Mouse (Mus musculus): ENCODE results near the gene Tmprss9. TPM values are rescaled to one million over a fixed set of nuclear protein-coding genes. Genes with fewer than 3 reads are reported as not detected.
A peak's percentile ranks its signal among the peaks of the same experiment; 100 is the strongest.

Tmprss9 gene
- polyA plus RNA-seq, 1 experiment = not detected

DNA sequence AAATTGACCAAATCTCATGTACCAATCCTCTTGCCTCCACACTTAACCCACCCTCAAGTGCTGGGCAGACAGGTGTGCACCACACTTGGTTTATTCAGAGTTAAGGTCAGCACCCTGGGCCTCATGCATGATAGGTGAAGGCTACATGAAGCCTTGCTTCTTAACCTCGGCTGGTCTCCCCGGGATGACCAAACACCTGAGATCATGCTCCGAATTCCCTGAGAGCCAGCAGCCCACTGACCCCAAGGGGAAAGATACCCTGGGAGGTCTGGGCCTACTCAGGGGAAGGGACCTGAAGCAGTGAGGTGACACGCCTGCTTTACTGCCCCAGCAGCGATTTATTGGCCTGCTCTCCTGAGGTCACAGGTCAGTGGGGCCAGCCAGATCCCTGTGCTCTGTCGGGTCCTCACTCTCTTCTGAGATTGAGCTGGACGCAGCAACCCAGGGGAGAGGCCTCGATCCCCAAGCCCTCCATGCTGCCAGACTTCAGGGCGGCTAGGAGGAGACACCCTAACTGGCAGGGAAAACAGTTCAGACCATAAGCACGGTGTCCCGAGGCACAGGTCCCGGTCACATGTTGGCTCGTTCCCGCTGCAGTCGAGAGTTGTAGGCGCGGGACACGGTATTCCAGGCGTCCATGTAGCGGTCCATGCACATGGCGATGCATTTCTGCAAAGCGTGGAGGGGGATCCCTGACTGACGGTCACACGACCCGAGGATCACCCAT is 28.1 kb downstream of the Tmprss9 start:
- 0 out of 2 replicates have a peak, but pooled peaks cover 3% of the 10 kb centered on the region for H3K4me1 ChIP-seq (ENCODE audit: control insufficient read depth, insufficient read depth, low read length)
- H3K27ac ChIP-seq (ENCODE audit: insufficient read depth, low read length) = no peak overlapping the region
- no peak for TF ChIP-seq CTCF (IDR thresholded peaks at IDR 0.05; ENCODE audit: borderline replicate concordance, insufficient read depth, low read length)
- TF ChIP-seq POLR2A (IDR thresholded peaks at IDR 0.05; ENCODE audit: low read depth, low read length) = peak; percentile 37; the same call in 1 of the 2 replicates
- peak overlapping the region; percentile 65 for H3K4me3 ChIP-seq (ENCODE audit: insufficient read depth, low read length)

DNA sequence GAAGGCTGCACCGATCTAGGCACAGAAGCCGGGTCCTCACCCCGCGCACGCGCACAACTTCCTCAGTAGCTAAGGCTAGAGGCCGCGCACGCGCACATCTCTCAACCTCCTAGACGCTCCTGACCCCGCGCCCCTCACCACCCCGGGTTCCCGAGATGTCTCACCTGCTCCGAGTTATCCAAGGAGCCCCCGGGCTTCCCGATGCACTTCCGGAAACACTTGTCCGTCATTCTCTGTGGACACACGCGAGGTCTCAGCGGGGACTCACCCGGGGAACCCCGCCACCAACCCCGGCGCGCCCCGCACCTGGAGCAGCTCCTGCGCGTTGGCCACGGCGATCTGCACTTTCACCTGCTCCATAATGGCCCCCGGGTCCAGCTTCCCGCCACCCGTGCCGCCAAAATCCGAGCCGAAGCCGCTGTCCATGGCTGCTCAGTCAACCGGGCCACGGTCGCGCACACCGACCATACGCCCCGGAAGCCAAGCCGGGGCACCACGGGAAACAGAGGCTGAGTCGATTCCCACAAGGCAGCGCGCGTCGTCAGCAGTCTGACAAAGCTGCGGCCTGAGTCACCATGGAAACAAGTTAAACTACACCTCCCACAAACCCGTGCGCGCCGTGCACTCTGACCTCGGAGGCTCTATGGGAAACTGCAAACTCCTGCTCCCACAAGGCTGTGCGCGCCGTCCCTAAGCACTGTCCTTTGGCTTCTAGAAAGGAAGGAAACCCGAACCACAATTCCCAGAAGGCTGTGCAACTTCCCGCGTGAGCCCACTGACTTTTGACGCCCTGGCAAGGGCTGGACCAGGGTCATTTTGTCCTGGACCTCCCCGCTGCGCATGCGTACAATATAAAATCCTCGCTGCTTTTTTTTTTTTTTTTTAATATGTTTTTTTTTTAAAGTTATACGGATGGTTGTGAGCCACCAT is 28.9 kb downstream of the Tmprss9 start, which contains the start of gene Timm13:
Gene Timm13 (minus strand): TSS at position 652 of the 930 bp plus-strand sequence.
- Histone ChIP-seq H3K27ac (ENCODE audit: insufficient read depth, low read length) (peak within 1 kb of the TSS; percentile 39), H3K4me3 (ENCODE audit: insufficient read depth, low read length) (peak within 1 kb of the TSS; percentile 65), H3K4me1 (ENCODE audit: control insufficient read depth, insufficient read depth, low read length) (0 out of 2 replicates have a peak, but pooled peaks cover 3% of the 10 kb centered on the region)
- peak; percentile 83 for TF ChIP-seq POLR2A (IDR thresholded peaks at IDR 0.05; ENCODE audit: low read depth, low read length)
- no peak for TF ChIP-seq CTCF (IDR thresholded peaks at IDR 0.05; ENCODE audit: borderline replicate concordance, insufficient read depth, low read length)

DNA sequence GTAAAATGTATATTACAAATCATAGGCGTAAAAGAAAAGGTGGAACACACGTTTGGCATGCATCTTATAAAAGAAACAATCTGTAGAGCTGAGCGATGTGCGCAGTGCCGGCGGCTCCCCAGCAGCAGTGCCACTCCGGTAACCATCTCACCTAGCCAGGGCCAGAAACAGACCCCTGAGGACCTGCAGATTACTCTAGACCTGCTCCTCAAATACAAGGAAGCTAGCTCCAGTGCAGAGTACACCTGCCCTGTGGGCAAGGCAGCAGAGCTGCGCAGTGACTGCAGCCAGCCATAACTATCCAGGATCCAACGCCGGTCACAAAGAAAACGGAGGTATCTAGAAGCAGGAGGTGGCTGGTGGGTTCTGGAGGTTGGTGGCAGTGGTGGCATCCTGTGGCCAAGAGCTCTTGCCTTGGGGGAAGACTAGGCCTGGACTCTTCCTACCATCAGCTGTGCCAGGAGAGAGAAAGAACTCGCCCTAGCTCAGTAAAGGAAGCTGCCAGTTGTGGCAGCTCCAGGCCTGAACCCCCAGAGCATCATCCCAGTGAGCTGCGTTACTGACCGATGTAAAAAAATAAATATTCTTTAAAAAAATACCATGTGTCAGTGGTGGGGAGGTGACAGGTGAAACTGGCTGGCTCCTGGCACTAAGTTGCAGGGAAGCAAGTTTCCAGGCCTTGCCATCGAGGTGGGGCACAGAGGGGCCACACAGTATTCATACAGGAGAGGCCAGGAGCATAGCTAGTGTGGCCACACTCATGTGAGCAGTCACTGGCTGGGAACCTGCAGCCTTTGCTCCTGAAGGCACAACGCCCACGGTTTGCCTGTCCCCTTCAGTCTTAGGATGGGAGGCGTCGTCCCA is 30.0 kb downstream of the Tmprss9 start:
- 0 out of 2 replicates have a peak, but pooled peaks cover 3% of the 10 kb centered on the region for H3K4me1 ChIP-seq (ENCODE audit: control insufficient read depth, insufficient read depth, low read length)
- no peak overlapping the region for H3K4me3 ChIP-seq (ENCODE audit: insufficient read depth, low read length)
- TF ChIP-seq POLR2A (IDR thresholded peaks at IDR 0.05; ENCODE audit: low read depth, low read length) (no peak), CTCF (IDR thresholded peaks at IDR 0.05; ENCODE audit: borderline replicate concordance, insufficient read depth, low read length) (no peak)
- no peak overlapping the region for H3K27ac ChIP-seq (ENCODE audit: insufficient read depth, low read length)

DNA sequence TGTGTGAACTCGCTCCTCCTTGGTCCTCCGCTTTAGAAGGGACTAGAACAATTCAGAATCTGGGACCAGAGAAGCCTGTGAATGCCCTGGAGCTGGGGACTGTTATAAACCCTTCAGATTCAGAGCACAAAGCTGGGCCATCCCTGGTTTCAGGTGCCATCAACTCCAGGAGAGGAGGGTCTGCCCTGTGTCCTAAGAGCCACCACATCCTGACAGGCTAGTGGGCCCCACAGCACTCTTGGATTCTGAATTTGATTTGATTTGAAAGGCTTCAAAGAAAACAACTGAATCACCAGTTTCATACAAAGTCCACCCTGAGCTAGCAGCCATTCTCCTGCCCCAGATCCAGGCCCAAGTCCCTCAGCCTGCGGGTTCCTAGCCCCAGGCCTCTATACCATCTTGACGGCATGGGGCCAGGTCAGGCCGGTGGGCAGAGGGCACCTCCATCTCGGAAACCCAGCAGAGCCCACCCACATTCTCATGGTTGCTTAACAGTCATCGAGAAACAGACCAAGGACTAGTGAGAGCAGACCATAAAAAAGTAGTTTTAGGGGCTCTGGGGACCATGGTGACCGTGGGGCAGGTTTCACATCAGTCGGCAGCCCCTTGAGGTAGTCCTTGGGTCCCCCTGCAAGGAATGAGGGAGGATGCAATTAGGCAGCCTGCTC is 30.8 kb downstream of the Tmprss9 start:
- no peak for TF ChIP-seq POLR2A (IDR thresholded peaks at IDR 0.05; ENCODE audit: low read depth, low read length)
- TF ChIP-seq CTCF (IDR thresholded peaks at IDR 0.05; ENCODE audit: borderline replicate concordance, insufficient read depth, low read length) = no peak
- Histone ChIP-seq H3K4me3 (ENCODE audit: insufficient read depth, low read length) (no peak overlapping the region), H3K4me1 (ENCODE audit: control insufficient read depth, insufficient read depth, low read length) (0 out of 2 replicates have a peak, but pooled peaks cover 3% of the 10 kb centered on the region), H3K27ac (ENCODE audit: insufficient read depth, low read length) (no peak overlapping the region)

DNA sequence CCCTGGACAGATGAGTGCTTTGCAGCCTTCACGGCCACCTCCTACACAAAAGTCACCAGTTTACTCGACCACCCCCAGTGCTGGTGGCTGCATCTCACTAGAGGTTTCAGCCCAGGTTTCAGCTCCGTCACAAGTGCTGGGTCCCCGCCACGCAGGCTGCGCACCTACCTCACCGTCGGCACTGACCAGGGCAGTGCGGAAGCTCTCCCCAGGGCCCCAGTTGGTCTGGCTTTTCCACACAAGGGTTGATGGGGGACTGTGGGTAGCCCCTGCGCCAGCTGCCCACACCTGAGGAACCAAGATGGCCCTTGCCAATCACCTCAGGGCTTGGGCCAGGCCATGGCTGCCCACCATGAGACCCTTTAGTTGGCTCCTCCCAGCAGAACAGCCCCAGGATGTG is 31.6 kb downstream of the Tmprss9 start:
- Histone ChIP-seq H3K27ac (ENCODE audit: insufficient read depth, low read length) (no peak overlapping the region), H3K4me3 (ENCODE audit: insufficient read depth, low read length) (no peak overlapping the region)
- TF ChIP-seq POLR2A (IDR thresholded peaks at IDR 0.05; ENCODE audit: low read depth, low read length) = no peak
- TF ChIP-seq CTCF (IDR thresholded peaks at IDR 0.05; ENCODE audit: borderline replicate concordance, insufficient read depth, low read length) = no peak

DNA sequence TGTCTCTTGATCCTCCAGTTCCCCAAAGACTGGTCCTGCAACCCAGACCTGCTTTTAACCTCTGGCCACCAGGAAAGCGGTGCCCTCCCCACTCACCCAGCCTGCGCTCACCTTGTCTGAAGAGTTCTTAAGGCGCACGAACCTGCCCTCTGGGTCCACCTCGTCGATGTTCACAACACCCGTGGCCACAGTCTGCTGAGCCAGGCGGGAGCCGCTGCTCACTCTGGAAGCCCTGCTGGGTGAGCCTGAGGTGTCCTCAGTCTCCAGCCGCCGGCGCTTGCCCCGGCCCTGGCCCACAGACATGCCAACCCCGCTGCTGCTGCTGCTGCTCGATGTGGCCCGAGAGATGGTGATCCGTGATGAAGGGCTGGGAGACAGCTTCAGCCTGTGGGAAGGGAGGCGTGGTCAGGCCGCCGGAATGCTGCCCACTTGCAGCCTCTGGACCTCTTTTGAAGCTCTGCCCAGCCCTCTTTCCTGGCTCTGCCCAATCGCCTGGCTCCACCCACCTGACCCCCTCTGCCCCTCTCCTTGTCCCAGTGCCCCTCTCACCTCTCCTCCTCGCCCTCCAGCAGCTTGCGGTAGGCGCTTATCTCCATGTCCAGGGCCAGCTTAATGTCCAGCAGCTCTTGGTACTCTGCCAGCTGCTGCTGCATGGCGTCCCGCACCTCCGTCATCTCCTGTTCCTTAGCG is 32.5 kb downstream of the Tmprss9 start:
- TF ChIP-seq POLR2A (IDR thresholded peaks at IDR 0.05; ENCODE audit: low read depth, low read length) (no peak), CTCF (IDR thresholded peaks at IDR 0.05; ENCODE audit: borderline replicate concordance, insufficient read depth, low read length) (no peak)
- H3K4me3 ChIP-seq (ENCODE audit: insufficient read depth, low read length) = no peak overlapping the region
- H3K27ac ChIP-seq (ENCODE audit: insufficient read depth, low read length) = no peak overlapping the region

More for the DNA sequence above, 31.6 kb downstream of the Tmprss9 start:
- 0 out of 2 replicates have a peak, but pooled peaks cover 3% of the 10 kb centered on the region for H3K4me1 ChIP-seq (ENCODE audit: control insufficient read depth, insufficient read depth, low read length)

DNA sequence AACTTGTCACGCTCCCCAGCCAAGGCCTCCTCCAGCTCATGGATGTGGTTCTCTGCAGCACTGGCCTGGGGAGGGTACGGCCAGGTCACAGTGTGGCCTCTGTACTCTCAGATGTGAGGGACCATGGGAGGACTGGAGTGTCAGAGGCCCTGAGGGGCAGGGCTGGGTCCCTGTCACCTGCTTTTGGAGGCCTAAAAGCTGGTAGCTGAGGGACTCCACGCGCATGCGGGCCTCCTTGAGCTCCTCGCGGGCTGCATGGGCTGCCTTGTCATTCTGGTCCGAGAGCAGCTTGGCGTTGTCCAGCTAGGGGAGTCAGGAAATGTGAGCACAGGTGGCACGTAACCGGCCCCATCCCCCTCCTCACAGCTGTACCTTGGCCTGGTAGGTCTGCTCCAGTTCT is 33.1 kb downstream of the Tmprss9 start:
- H3K27ac ChIP-seq (ENCODE audit: insufficient read depth, low read length) = no peak overlapping the region
- TF ChIP-seq POLR2A (IDR thresholded peaks at IDR 0.05; ENCODE audit: low read depth, low read length) = no peak
- no peak for TF ChIP-seq CTCF (IDR thresholded peaks at IDR 0.05; ENCODE audit: borderline replicate concordance, insufficient read depth, low read length)
- H3K4me3 ChIP-seq (ENCODE audit: insufficient read depth, low read length) = no peak overlapping the region
- no peaks in the 10 kb centered on the region for H3K4me1 ChIP-seq (ENCODE audit: control insufficient read depth, insufficient read depth, low read length)

More for the DNA sequence above, 32.5 kb downstream of the Tmprss9 start:
- H3K4me1 ChIP-seq (ENCODE audit: control insufficient read depth, insufficient read depth, low read length) = 0 out of 2 replicates have a peak, but pooled peaks cover 3% of the 10 kb centered on the region

All from embryonic fibroblast, embryonic 13.5 days (primary cell).